29 mouse cellular contexts compared by ENCODE assay signal in genomic region chr10:29581476-29581875, GRCm38 (mm10). TPM values are rescaled to one million over a fixed set of nuclear protein-coding genes. Genes with fewer than 3 reads are reported as not detected.
DNase-seq lines count a peak whose midpoint lies in the region; ATAC-seq and TF ChIP-seq lines count a peak whose summit lies in the region.
"Had no signal": no experiment of that assay in that cellular context is flagged by ENCODE, and none has a peak within 500 bp of the region (broad histone marks: within the 10 kb centered on the region; RNA-seq: fewer than 3 reads in every experiment).

No protein-coding gene starts in this region.

- H3K4me2 ChIP-seq in intestine, postnatal 0 days (replicated peaks; ENCODE audit: low read depth) = no peak overlapping the region
- H3K4me2 ChIP-seq: embryonic facial prominence, embryonic 12.5 days; heart, embryonic 15.5 days; limb, embryonic 12.5 days; liver, embryonic 15.5 days; lung, embryonic 14.5 days; midbrain, embryonic 11.5 days; neural tube, embryonic 13.5 days; stomach, embryonic 15.5 days had no signal

- DNase-seq in cerebellum, postnatal 14 days = peak; percentile 6 to 27
- DNase-seq in cerebellum, postnatal 25 days = no peak
- peak; percentile 17 for DNase-seq in layer of hippocampus, adult 11-12 months (ENCODE audit: low spot score)
- no peak for DNase-seq in layer of hippocampus, postnatal 25 days (ENCODE audit: extremely low spot score in 1 of 2, low spot score in 1 of 2)
- peak; percentile 19 to 23 for DNase-seq in layer of hippocampus, adult 8-10 months (ENCODE audit: low spot score in 2 of 2)
- peak; percentile 5 for DNase-seq in telencephalon, adult 2 months (ENCODE audit: low read depth, low spot score)
- no peak for DNase-seq in frontal cortex, postnatal 25 days (ENCODE audit: low spot score in 2 of 2)
- DNase-seq: adrenal gland, adult 8-10 months; cerebellum, adult 11-12 months; cerebellum, adult 9-11 months; gastrocnemius, postnatal 14 days; kidney, adult 8-10 months; kidney, postnatal 4 days; lung, embryonic 14.5 days; thymus, postnatal 14 days had no signal

- H3K4me3 ChIP-seq in intestine, postnatal 0 days (ENCODE audit: low read depth, low read length) = no peak overlapping the region
- H3K4me3 ChIP-seq: embryonic facial prominence, embryonic 12.5 days; heart, embryonic 10.5 days; heart, embryonic 15.5 days; limb, embryonic 12.5 days; liver, embryonic 15.5 days; neural tube, embryonic 13.5 days; stomach, embryonic 15.5 days had no signal

- no peak overlapping the region for H3K9ac ChIP-seq in intestine, postnatal 0 days (ENCODE audit: low read depth, low read length)
- H3K9ac ChIP-seq: embryonic facial prominence, embryonic 12.5 days; heart, embryonic 15.5 days; limb, embryonic 12.5 days; liver, embryonic 15.5 days; lung, embryonic 14.5 days; neural tube, embryonic 13.5 days; stomach, embryonic 15.5 days had no signal

- H3K27me3 ChIP-seq in intestine, postnatal 0 days (replicated peaks; ENCODE audit: control insufficient read depth, insufficient read depth, low read length) = no peaks in the 10 kb centered on the region
- H3K27me3 ChIP-seq: embryonic facial prominence, embryonic 12.5 days; heart, embryonic 15.5 days; limb, embryonic 12.5 days; liver, embryonic 15.5 days; neural tube, embryonic 13.5 days; stomach, embryonic 15.5 days had no signal

- no peak for ATAC-seq in intestine, postnatal 0 days
- ATAC-seq: hindbrain, embryonic 16.5 days had no signal

- no peak overlapping the region for H3K27ac ChIP-seq in intestine, postnatal 0 days (ENCODE audit: low read depth, low read length)
- H3K27ac ChIP-seq: embryonic facial prominence, embryonic 12.5 days; heart, embryonic 10.5 days; heart, embryonic 15.5 days; kidney, postnatal 0 days; limb, embryonic 12.5 days; liver, embryonic 15.5 days; neural tube, embryonic 13.5 days; stomach, embryonic 15.5 days had no signal

- no peaks in the 10 kb centered on the region for H3K9me3 ChIP-seq in intestine, postnatal 0 days (ENCODE audit: control insufficient read depth)
- H3K9me3 ChIP-seq: embryonic facial prominence, embryonic 12.5 days; G1E; heart, embryonic 10.5 days; heart, embryonic 15.5 days; limb, embryonic 12.5 days; liver, embryonic 15.5 days; neural tube, embryonic 13.5 days; stomach, embryonic 15.5 days had no signal

- H3K4me1 ChIP-seq in intestine, postnatal 0 days (replicated peaks; ENCODE audit: control insufficient read depth, insufficient read depth, low read length) = no peaks in the 10 kb centered on the region
- H3K4me1 ChIP-seq: embryonic facial prominence, embryonic 12.5 days; heart, embryonic 10.5 days; heart, embryonic 15.5 days; limb, embryonic 12.5 days; liver, embryonic 15.5 days; neural tube, embryonic 13.5 days; stomach, embryonic 15.5 days had no signal

- WGBS in intestine, postnatal 0 days = 75% methylated on average over 3 of the region's 3 CpGs

- TF ChIP-seq CTCF in intestine, postnatal 0 days (IDR thresholded peaks at IDR 0.05; ENCODE audit: low read depth) = no peak

- H3K36me3 ChIP-seq in intestine, postnatal 0 days (ENCODE audit: control insufficient read depth, insufficient read depth) = no peaks in the 10 kb centered on the region
- H3K36me3 ChIP-seq: embryonic facial prominence, embryonic 12.5 days; G1E; heart, embryonic 10.5 days; heart, embryonic 15.5 days; limb, embryonic 12.5 days; liver, embryonic 15.5 days; neural tube, embryonic 13.5 days; stomach, embryonic 15.5 days had no signal

RNA-seq across cellular contexts. Expression of gene Rspo3, which starts 45.8 kb away (rescaled TPM):
- 10 to 100 TPM; 11.8 TPM for total RNA-seq in layer of hippocampus, postnatal 25 days (2021)
- total RNA-seq in layer of hippocampus, adult 8-10 months (2022) = 10 to 100 TPM; 12.3 to 15.6 (median 13.8) TPM
- polyA plus RNA-seq in intestine, postnatal 0 days (2015; fragmentation: Nextera tagmentation; extraction: Ambion mirVana) = 4.7 and 6.2 TPM in 2 replicates
- total RNA-seq: granulocyte monocyte progenitor cell, adult 5-6 weeks; megakaryocyte progenitor cell, adult 5-6 weeks had no signal

Comparison
In these comparisons a context has a peak if more than half of its experiments do, and no peak if none do; other contexts are left out.
1. DNase-seq: peak in cerebellum, postnatal 14 days (2 of 2), layer of hippocampus, adult 11-12 months (single experiment), layer of hippocampus, adult 8-10 months (2 of 2) and telencephalon, adult 2 months (single experiment); none in cerebellum, postnatal 25 days (0 of 2), layer of hippocampus, postnatal 25 days (0 of 2) and frontal cortex, postnatal 25 days (0 of 2).